Mouse (Mus musculus): ENCODE results near the gene Itpr3. TPM values are rescaled to one million over a fixed set of nuclear protein-coding genes. Genes with fewer than 3 reads are reported as not detected.

Gene Itpr3
- polyA plus RNA-seq, 1 experiment from 2014 or later: 1.4 TPM

GRCm38 (mm10) chr17:27154881-27155280 is 97.8 kb downstream of the Itpr3 start:
- no peaks in the 10 kb centered on the region for H3K9me3 ChIP-seq
- H3K27ac ChIP-seq (replicated peaks): no peak overlapping the region
- 84% methylated on average over 6 of the region's 6 CpGs for WGBS
- no peak overlapping the region for H3K4me3 ChIP-seq
- no peak for ATAC-seq (ENCODE audit: low FRiP score, low read depth)
- no peak overlapping the region for H3K4me2 ChIP-seq (replicated peaks)
- no peak overlapping the region for H3K9ac ChIP-seq (replicated peaks)
- H3K4me1 ChIP-seq: peaks cover 8% of the 10 kb centered on the region; the same call in 1 of the 2 replicates
- H3K27me3 ChIP-seq: 0 out of 2 replicates have a peak, but pooled peaks cover 4% of the 10 kb centered on the region
- no peaks in the 10 kb centered on the region for H3K36me3 ChIP-seq

GRCm38 (mm10) chr17:27155752-27156151 is 98.6 kb downstream of the Itpr3 start:
- Histone ChIP-seq H3K4me1 (peaks cover 7% of the 10 kb centered on the region; the same call in 1 of the 2 replicates), H3K27ac (replicated peaks) (no peak overlapping the region), H3K9me3 (no peaks in the 10 kb centered on the region), H3K36me3 (no peaks in the 10 kb centered on the region), H3K27me3 (0 out of 2 replicates have a peak, but pooled peaks cover 4% of the 10 kb centered on the region), H3K9ac (replicated peaks) (no peak overlapping the region), H3K4me3 (no peak overlapping the region), H3K4me2 (replicated peaks) (no peak overlapping the region)
- WGBS: 81% methylated on average over 8 of the region's 8 CpGs
- no peak for ATAC-seq (ENCODE audit: low FRiP score, low read depth)

- H3K4me1 ChIP-seq: 0 out of 2 replicates have a peak, but pooled peaks cover 2% of the 10 kb centered on the region
- no peak overlapping the region for H3K4me3 ChIP-seq
- WGBS: 89% methylated on average over 6 of the region's 6 CpGs
- no peak for ATAC-seq (ENCODE audit: low FRiP score, low read depth)
- H3K9me3 ChIP-seq: no peaks in the 10 kb centered on the region
- H3K36me3 ChIP-seq: no peaks in the 10 kb centered on the region
- H3K27me3 ChIP-seq: 0 out of 2 replicates have a peak, but pooled peaks cover 4% of the 10 kb centered on the region
- no peak overlapping the region for H3K4me2 ChIP-seq (replicated peaks)
- no peak overlapping the region for H3K27ac ChIP-seq (replicated peaks)
- no peak overlapping the region for H3K9ac ChIP-seq (replicated peaks)
These were observed 101.3 kb downstream of the Itpr3 start for GRCm38 (mm10) chr17:27158439-27158838.

- no peak overlapping the region for H3K9ac ChIP-seq (replicated peaks)
- no peak overlapping the region for H3K27ac ChIP-seq (replicated peaks)
- H3K36me3 ChIP-seq: no peaks in the 10 kb centered on the region
- H3K4me1 ChIP-seq: 0 out of 2 replicates have a peak, but pooled peaks cover under 1% of the 10 kb centered on the region
- H3K27me3 ChIP-seq: 0 out of 2 replicates have a peak, but pooled peaks cover 2% of the 10 kb centered on the region
- 82% methylated on average over 7 of the region's 7 CpGs for WGBS
- H3K4me3 ChIP-seq: no peak overlapping the region
- no peaks in the 10 kb centered on the region for H3K9me3 ChIP-seq
- ATAC-seq (ENCODE audit: low FRiP score, low read depth): no peak
- H3K4me2 ChIP-seq (replicated peaks): no peak overlapping the region
These were observed 102.1 kb downstream of the Itpr3 start for GRCm38 (mm10) chr17:27159169-27159568.

DNA sequence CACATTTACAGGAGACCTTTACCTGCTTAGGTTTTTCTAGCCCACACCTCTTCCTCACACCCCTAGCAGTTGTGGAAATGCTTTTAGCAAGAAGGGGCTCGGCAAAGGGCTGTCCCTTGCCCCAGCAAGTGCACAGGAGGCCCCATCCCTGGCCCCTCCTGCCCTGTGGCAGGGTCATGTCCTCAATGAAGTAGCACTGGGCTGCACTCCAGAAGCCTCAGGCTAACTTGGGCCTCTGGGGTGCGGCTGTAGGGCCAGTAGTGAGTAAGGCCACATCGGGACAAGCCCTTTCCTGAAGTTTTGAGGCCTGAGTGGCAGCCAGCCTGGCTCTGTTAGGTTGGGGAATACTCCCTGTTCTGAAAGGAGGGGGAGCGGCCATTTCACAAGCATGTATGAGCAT is 103.8 kb downstream of the Itpr3 start:
- no peaks in the 10 kb centered on the region for H3K4me1 ChIP-seq
- no peak overlapping the region for H3K4me2 ChIP-seq (replicated peaks)
- H3K36me3 ChIP-seq: no peaks in the 10 kb centered on the region
- 81% methylated on average over 4 of the region's 4 CpGs for WGBS
- no peak overlapping the region for H3K27ac ChIP-seq (replicated peaks)
- H3K9ac ChIP-seq (replicated peaks): no peak overlapping the region
- H3K4me3 ChIP-seq: no peak overlapping the region
- no peaks in the 10 kb centered on the region for H3K27me3 ChIP-seq
- no peak for ATAC-seq (ENCODE audit: low FRiP score, low read depth)
- no peaks in the 10 kb centered on the region for H3K9me3 ChIP-seq

GRCm38 (mm10) chr17:27165054-27165773 is 108.1 kb downstream of the Itpr3 start:
- no peaks in the 10 kb centered on the region for H3K4me1 ChIP-seq
- ATAC-seq (ENCODE audit: low FRiP score, low read depth): no peak
- H3K4me2 ChIP-seq (replicated peaks): no peak overlapping the region
- H3K27ac ChIP-seq (replicated peaks): no peak overlapping the region
- no peaks in the 10 kb centered on the region for H3K36me3 ChIP-seq
- no peak overlapping the region for H3K9ac ChIP-seq (replicated peaks)
- 67% methylated on average over 8 of the region's 8 CpGs for WGBS
- no peaks in the 10 kb centered on the region for H3K9me3 ChIP-seq
- no peaks in the 10 kb centered on the region for H3K27me3 ChIP-seq
- no peak overlapping the region for H3K4me3 ChIP-seq

DNA sequence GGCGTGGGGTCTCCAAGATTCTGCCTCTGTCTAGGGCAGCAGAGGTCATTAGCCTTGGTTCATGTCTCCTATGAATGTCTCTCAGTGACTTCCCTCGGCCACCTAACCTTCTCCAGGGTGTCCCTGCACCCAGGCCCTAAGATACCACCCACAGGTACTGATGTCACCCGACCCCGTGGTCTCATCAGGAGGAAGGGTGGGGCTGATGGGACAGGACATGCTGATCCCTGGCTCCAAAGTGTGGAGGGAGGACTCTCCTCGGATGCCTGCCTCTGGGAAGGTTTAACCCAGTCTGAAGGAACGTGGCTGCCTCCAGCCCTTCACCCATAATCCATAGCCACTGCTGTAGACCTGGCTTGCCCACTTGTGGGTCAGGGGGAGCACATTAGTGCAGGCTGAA is 109.8 kb downstream of the Itpr3 start:
- Histone ChIP-seq H3K27me3 (no peaks in the 10 kb centered on the region), H3K4me2 (replicated peaks) (no peak overlapping the region), H3K9me3 (no peaks in the 10 kb centered on the region), H3K9ac (replicated peaks) (no peak overlapping the region), H3K27ac (replicated peaks) (no peak overlapping the region), H3K36me3 (no peaks in the 10 kb centered on the region), H3K4me3 (no peak overlapping the region), H3K4me1 (no peaks in the 10 kb centered on the region)
- ATAC-seq (ENCODE audit: low FRiP score, low read depth): no peak
- WGBS: 72% methylated on average over 6 of the region's 6 CpGs

- Histone ChIP-seq H3K9me3 (no peaks in the 10 kb centered on the region), H3K36me3 (no peaks in the 10 kb centered on the region), H3K27me3 (no peaks in the 10 kb centered on the region), H3K4me3 (no peak within 1 kb of the TSS), H3K4me2 (replicated peaks) (no peak within 1 kb of the TSS), H3K9ac (replicated peaks) (no peak within 1 kb of the TSS), H3K4me1 (no peaks in the 10 kb centered on the region), H3K27ac (replicated peaks) (no peak within 1 kb of the TSS)
- 77% methylated on average over 4 of the region's 4 CpGs for WGBS
- ATAC-seq (ENCODE audit: low FRiP score, low read depth): no peak
These were observed 110.4 kb downstream of the Itpr3 start, which contains the start of gene Ip6k3 for GRCm38 (mm10) chr17:27167545-27167944. TSS of gene Ip6k3 (minus strand) at chr17:27167795.

DNA sequence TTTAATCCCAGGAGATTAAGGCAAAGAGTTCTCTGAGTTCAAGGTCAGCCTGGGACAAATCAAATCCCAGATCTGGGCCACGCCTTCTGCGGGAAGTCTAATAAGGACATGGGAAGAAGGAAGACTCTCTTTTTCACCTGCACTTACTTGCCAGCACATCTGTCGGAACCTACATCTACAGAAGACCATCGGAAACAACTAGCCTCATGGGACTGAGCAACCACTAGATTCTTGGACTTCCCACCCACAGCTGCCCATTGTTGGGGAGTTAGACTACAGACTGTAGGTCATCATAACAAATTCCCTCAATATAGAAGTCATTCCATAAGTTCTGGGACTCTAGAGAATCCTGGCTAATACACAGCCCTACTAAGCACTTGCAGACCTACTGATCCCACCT is 111.5 kb downstream of the Itpr3 start:
- Histone ChIP-seq H3K9ac (replicated peaks) (no peak overlapping the region), H3K9me3 (no peaks in the 10 kb centered on the region), H3K27ac (replicated peaks) (no peak overlapping the region), H3K27me3 (no peaks in the 10 kb centered on the region), H3K36me3 (no peaks in the 10 kb centered on the region), H3K4me2 (replicated peaks) (no peak overlapping the region), H3K4me3 (no peak overlapping the region), H3K4me1 (no peaks in the 10 kb centered on the region)
- ATAC-seq (ENCODE audit: low FRiP score, low read depth): no peak
- WGBS: 92% methylated on average over 4 of the region's 4 CpGs

GRCm38 (mm10) chr17:27169952-27170695 is 113.0 kb downstream of the Itpr3 start:
- Histone ChIP-seq H3K9ac (replicated peaks) (no peak overlapping the region), H3K4me3 (no peak overlapping the region), H3K4me2 (replicated peaks) (no peak overlapping the region), H3K36me3 (no peaks in the 10 kb centered on the region), H3K27ac (replicated peaks) (no peak overlapping the region), H3K9me3 (no peaks in the 10 kb centered on the region), H3K27me3 (no peaks in the 10 kb centered on the region), H3K4me1 (0 out of 2 replicates have a peak, but pooled peaks cover under 1% of the 10 kb centered on the region)
- WGBS: 70% methylated on average over 11 of the region's 11 CpGs
- ATAC-seq (ENCODE audit: low FRiP score, low read depth): no peak

- no peak for ATAC-seq (ENCODE audit: low FRiP score, low read depth)
- Histone ChIP-seq H3K27me3 (no peaks in the 10 kb centered on the region), H3K4me2 (replicated peaks) (no peak overlapping the region), H3K9me3 (no peaks in the 10 kb centered on the region), H3K4me1 (peaks cover 11% of the 10 kb centered on the region), H3K27ac (replicated peaks) (no peak overlapping the region), H3K36me3 (no peaks in the 10 kb centered on the region), H3K4me3 (no peak overlapping the region), H3K9ac (replicated peaks) (no peak overlapping the region)
- WGBS: 73% methylated on average over 5 of the region's 5 CpGs
These were observed 114.0 kb downstream of the Itpr3 start for GRCm38 (mm10) chr17:27171121-27171520.

All from midbrain, embryonic 12.5 days (tissue).